Mouse (Mus musculus) intestine, embryonic 16.5 days (tissue): ENCODE results near the gene Flad1. TPM values are rescaled to one million over a fixed set of nuclear protein-coding genes. Genes with fewer than 3 reads are reported as not detected.
A peak's percentile ranks its signal among the peaks of the same experiment; 100 is the strongest.

Source experiments
- ATAC-seq: fragments of 200-750 bp; cut with Nextera tagmentation; 2 replicates; pipeline ENCODE4 v1.8.0; 2017; ENCODE audit warnings: moderate TSS enrichment, moderate library complexity
- H3K27ac ChIP-seq: fragments of 300-500 bp; sonication (generic); 2 replicates; pipeline ENCODE4 v1.5.1; 2014; ENCODE audit warnings: mild to moderate bottlenecking, low read length
- H3K27me3 ChIP-seq: fragments of 300-500 bp; sonication (generic); replicated peaks from 2 replicates; pipeline ENCODE4 v1.6.1; 2014; ENCODE audit warnings: low read length, control low read depth, mixed read lengths; ENCODE audit not compliant: control insufficient read depth, insufficient read depth
- H3K36me3 ChIP-seq: fragments of 300-500 bp; sonication (generic); 2 replicates; pipeline ENCODE4 v1.6.1; 2014; ENCODE audit warnings: low read length, control low read depth; ENCODE audit not compliant: control insufficient read depth, insufficient read depth
- H3K4me1 ChIP-seq: fragments of 300-500 bp; sonication (generic); 2 replicates; pipeline ENCODE4 v1.6.1; 2014; ENCODE audit warnings: low read length, control low read depth, mixed read lengths; ENCODE audit not compliant: control insufficient read depth, insufficient read depth
- H3K4me2 ChIP-seq: fragments of 300-500 bp; sonication (generic); 2 replicates; pipeline ENCODE4 v1.6.1; 2014; ENCODE audit warnings: low read depth, low read length, control low read depth
- H3K4me3 ChIP-seq: fragments of 300-500 bp; sonication (generic); 2 replicates; pipeline ENCODE4 v1.5.1; 2014; ENCODE audit warnings: mild to moderate bottlenecking, low read length
- H3K9ac ChIP-seq: fragments of 300-500 bp; sonication (generic); 2 replicates; pipeline ENCODE4 v1.6.1; 2014; ENCODE audit warnings: low read depth, low read length
- H3K9me3 ChIP-seq: fragments of 300-500 bp; sonication (generic); 2 replicates; pipeline ENCODE4 v1.6.1; 2016; ENCODE audit warnings: low read length, control low read depth; ENCODE audit not compliant: control insufficient read depth
- WGBS: fragments of 180-500 bp; shearing (Covaris S2); extraction: QIAGEN DNeasy Blood & Tissue Kit; methylation state at CpG from one replicate; pipeline ENCODE4 v1.1.7; 2014; 5-methylcytosine and 5-hydroxymethylcytosine counted together
- polyA plus RNA-seq: library from polyadenylated mRNA; unstranded; fragments of >200 nt; fragmentation: Nextera tagmentation; extraction: Ambion mirVana; gene quantifications from 2 replicates; pipeline ENCODE4 v1.2.1, GENCODE M21; 2015

Gene Flad1
- polyA plus RNA-seq, 1 experiment from 2014 or later: 44.5 TPM

DNA sequence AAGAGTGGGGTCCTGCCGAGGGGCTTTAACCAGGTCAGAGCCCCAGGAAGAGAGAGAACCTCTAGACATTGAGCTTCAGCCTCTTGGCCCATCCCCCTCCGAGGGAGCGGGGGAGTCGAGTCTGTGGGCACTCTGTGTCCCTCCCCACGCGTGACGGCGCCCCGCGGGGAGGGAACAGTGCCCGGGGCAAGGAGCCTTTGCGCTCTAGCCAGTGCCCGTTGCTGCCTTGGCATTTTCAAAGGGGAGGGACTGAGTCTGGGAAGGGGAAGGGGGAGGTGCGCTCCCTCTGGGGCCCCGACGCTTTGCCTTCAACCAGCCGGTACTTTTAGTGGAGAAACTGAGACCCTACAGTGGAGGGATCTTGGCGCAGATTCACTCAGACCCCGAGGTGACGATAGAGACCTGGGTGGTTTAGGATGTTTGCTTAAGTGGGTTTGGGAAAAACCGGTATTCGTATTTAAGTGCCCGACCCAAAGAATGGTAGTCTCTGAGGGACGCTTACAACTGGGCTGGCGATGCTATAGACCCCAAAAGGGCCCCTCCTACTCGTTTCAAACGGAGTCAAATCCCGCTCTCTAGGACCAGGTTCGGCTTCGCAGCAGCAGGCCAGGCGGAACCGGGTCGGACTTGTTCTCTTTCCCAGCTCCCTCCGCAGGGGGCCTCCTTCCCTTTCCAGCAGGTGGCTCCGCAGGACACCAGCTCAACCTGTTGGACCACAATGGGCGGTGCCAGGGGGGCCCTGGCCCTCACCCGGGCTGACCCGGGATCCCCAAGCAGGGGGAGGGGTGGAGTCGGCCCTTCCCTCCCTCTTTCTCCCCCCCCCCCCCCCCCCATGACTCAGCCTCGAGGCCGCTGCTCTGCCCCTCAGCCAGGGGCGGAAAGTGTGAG is 17.4 kb downstream of the Flad1 start, which contains the start of gene Zbtb7b:
Zbtb7b (minus strand) TSS at position 771 of the 888 bp plus-strand sequence.
- Histone ChIP-seq H3K9ac (peak within 1 kb of the TSS; percentile 85), H3K4me1 (peaks cover 40% of the 10 kb centered on the region), H3K4me3 (peak within 1 kb of the TSS; percentile 77), H3K27ac (peak within 1 kb of the TSS; percentile 97), H3K9me3 (no peaks in the 10 kb centered on the region), H3K27me3 (no peaks in the 10 kb centered on the region), H3K4me2 (peak within 1 kb of the TSS; percentile 99), H3K36me3 (no peaks in the 10 kb centered on the region)
- WGBS: under 1% methylated on average over 40 of the region's 42 CpGs
- ATAC-seq: peak; percentile 68

DNA sequence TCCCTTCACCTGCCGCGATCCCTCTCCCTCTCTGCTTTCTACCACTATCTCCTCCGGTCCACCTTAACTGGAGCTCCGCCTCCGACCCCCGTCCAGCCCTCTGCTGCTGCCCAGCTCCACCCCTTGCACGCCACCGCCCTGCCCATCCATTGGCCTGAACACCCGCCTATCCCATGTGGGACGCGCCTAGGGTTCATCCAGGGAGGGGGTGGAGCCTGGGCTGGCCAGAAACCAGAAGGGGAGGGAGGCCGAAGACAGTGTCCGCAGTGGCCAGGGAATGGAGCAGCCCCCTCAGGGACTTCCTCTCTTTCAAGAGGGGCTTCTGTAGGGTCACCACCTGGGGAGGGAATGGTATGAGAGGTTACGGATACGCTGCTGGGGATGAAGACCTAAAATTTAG is 18.1 kb downstream of the Flad1 start:
- H3K4me2 ChIP-seq: peak overlapping the region; percentile 99
- WGBS: 0% methylated on average over 15 of the region's 15 CpGs

DNA sequence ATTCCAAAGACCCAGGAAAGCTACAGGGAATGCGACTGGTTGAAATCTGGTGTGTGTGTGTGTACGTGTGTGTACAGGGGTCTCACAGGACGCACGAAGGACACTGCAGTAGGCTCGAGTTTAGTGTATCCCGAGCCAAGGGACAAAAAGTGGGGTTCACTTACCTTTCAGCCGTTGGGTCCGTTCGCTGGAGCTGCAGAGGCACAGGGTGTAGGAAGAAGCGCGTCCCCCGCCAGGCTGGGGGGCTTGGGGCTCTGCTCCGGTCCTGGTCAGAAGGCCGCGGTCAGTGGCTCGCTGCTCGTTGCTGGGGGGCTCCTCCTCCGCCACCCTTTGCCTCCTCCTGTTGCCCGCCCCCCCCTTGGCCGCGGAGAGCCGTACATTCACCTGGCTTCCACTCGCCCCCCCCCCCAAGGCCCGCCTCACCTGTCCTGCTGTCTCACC is 18.8 kb downstream of the Flad1 start:
- WGBS: under 1% methylated on average over 21 of the region's 24 CpGs
- H3K4me1 ChIP-seq: peaks cover 45% of the 10 kb centered on the region

More for the DNA sequence above, 18.1 kb downstream of the Flad1 start:
- Histone ChIP-seq H3K36me3 (no peaks in the 10 kb centered on the region), H3K27me3 (no peaks in the 10 kb centered on the region), H3K9me3 (no peaks in the 10 kb centered on the region), H3K4me3 (peak overlapping the region; percentile 77), H3K4me1 (peaks cover 45% of the 10 kb centered on the region), H3K9ac (peak overlapping the region; percentile 85), H3K27ac (peak overlapping the region; percentile 97)
- ATAC-seq: peak; percentile 87

DNA sequence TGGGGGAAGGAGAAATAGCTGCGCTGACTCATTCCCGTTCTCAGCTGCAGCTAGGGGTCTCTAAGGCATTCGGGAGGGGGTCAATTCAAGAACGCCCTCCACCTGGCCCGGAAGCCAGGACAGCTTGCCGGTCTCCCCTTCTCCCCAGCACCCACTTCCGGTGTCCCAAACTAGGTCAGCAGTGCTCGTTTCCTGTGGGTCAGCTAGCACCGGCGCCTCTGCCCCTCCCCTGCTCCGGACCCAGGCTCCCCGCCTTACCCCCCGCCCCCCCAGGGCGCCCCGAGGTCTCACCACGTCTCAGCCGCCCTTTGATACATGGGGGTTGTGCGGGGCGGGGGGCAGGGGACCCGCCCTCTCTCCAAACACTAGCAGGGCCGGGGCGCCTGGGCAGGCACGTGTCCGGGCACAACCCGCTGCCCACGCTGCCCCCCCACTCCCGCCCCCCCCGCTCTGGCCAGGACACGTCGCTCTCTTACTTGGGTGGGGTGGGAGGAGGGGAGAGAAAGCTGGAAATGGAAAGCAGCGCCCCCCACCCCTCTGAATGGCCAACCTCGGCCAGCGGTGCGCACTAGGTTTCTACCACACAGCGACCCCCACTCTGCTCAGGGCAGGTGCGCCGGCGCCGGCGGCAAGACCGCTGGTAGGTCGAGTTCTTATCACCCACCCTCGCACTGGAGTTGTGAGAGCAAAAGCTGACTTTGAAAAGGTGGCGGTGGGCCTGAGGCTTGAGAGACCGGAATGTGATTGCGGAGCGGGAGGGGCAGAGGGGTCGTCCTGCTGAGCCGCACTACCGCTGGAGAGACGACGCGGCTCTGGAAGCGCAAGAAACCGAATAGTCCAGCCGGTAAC is 19.8 kb downstream of the Flad1 start:
- Histone ChIP-seq H3K4me2 (peak overlapping the region; percentile 94), H3K9ac (peak overlapping the region; percentile 85), H3K36me3 (no peaks in the 10 kb centered on the region), H3K27ac (peak overlapping the region; percentile 99), H3K4me3 (peak overlapping the region; percentile 77), H3K4me1 (peaks cover 49% of the 10 kb centered on the region), H3K27me3 (no peaks in the 10 kb centered on the region), H3K9me3 (no peaks in the 10 kb centered on the region)
- WGBS: under 1% methylated on average over 56 of the region's 56 CpGs
- no peak for ATAC-seq

More for the DNA sequence above, 18.8 kb downstream of the Flad1 start:
- Histone ChIP-seq H3K4me3 (peak overlapping the region; percentile 77), H3K27me3 (no peaks in the 10 kb centered on the region), H3K27ac (peak overlapping the region; percentile 99), H3K9ac (peak overlapping the region; percentile 85), H3K4me2 (peak overlapping the region; percentile 94), H3K9me3 (no peaks in the 10 kb centered on the region), H3K36me3 (no peaks in the 10 kb centered on the region)
- ATAC-seq: no peak

DNA sequence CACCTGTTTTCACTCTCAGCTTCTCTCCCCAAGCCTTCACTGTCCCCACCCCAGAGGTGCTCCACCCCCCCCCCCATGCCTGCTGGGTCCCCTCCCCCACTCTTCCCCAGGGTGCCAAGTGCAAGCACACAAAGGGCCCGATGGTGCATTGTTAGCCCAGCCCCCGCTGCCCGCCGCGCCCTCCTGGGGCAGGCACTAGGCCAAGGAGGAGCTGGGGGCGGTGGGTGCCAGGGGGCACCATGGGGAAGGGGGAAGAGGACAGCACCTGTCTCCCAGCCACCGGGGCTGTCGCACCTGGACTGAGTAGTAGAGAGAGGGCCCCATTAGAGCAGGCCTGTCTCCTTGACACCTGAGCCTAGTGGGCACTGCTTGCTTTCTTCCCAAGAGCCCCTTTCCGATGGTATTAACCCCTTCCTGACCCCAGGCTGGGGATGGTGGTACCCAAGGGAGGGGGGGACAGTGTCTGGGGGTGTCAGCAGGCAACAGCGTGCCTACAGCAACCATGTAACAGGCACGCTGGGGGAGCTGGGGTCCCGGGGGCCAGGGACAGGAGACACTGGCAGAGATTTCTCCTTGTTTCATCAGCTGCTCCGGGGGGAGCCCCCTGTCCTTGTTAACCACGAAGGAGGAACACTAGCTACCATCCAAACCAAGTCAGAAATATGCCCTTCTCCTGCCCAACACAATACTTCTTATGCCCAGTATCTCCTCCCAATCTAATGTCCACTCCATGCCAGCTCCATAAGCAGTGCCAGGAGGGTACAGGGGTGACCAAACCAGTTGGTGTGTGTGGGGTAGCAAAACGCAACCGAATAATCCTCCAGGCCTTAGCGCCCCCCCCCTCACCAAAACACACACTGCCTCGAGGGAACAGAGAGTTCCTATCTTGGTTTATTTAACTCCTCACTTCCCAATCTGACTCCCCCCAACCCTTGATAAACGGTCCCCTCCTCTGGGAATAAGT is 20.7 kb downstream of the Flad1 start:
- no peak for ATAC-seq
- H3K4me1 ChIP-seq: peaks cover 52% of the 10 kb centered on the region
- peak overlapping the region; percentile 94 for H3K4me2 ChIP-seq
- H3K36me3 ChIP-seq: no peaks in the 10 kb centered on the region
- no peaks in the 10 kb centered on the region for H3K27me3 ChIP-seq
- H3K27ac ChIP-seq: peak overlapping the region; percentile 99
- 12% methylated on average over 19 of the region's 19 CpGs for WGBS
- no peaks in the 10 kb centered on the region for H3K9me3 ChIP-seq
- H3K9ac ChIP-seq: peak overlapping the region; percentile 85
- peak overlapping the region; percentile 77 for H3K4me3 ChIP-seq

DNA sequence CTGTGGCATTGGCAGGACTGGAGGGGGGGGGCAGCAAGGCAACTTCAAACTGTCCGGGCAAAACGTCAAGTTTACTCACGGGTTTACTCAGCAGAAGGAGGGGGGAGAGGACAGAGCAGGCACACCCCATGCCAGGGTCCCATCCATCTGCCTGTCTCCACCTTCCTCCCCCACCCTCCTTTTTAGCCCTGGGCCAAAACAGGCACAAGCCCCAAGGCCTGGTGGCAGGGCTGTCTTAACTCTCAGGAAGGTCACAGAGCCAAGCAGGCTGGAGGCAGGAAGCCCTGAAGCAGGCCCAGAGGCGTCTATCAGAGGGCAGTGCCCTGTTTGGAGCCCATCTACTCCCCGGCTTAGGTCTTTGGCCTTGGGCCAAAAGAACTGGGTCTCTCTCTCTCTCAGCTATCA is 21.6 kb downstream of the Flad1 start:
- Histone ChIP-seq H3K4me3 (peak overlapping the region; percentile 77), H3K4me2 (peak overlapping the region; percentile 94), H3K27ac (peak overlapping the region; percentile 99), H3K9ac (peak overlapping the region; percentile 85), H3K27me3 (no peaks in the 10 kb centered on the region), H3K4me1 (peaks cover 50% of the 10 kb centered on the region), H3K36me3 (no peaks in the 10 kb centered on the region), H3K9me3 (no peaks in the 10 kb centered on the region)
- ATAC-seq: no peak
- WGBS: 30% methylated on average over 5 of the region's 5 CpGs

DNA sequence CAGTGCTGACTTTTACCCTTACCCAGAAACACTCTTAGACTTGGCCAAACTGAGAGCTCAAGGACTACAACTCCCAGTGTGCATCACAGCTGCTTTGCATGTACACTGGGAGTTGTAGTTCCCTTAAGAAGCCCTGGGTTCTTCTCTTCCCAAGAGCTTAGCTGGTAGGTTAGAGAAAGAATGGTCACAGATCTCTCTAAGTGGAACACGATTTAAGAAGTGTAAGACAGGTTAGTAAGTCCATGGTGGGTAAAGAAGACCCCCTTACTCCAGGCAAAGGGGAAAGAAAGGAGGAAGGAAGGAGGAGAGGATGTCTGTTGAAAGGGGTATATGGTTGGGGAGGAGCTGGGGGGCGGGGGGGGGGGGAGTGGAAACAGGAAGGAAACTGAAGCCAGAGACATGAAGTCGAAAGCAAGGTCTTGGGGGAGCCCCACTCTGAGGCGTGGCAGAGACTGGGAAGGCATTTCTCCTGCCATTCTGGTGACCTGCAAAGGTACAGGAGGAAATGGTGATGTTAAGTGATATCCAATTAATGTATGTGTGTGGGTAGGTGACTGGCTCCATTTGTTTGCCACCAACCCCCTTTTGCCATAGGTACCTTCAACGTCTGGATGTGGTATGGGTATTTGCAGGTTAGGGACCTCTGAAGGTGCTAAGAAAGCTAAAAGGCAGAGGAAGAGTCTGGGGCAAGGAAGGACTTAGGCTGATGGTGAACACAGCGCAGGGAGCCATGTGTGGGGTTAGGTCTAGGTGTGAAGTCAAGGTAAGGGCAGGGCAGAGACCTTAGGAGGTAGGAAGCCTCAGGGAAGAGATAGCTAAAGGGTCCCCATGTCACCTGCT is 22.5 kb downstream of the Flad1 start:
- Histone ChIP-seq H3K27ac (peak overlapping the region; percentile 99), H3K9ac (peak overlapping the region; percentile 85; the same call in 1 of the 2 replicates), H3K36me3 (0 out of 2 replicates have a peak, but pooled peaks cover 1% of the 10 kb centered on the region), H3K27me3 (no peaks in the 10 kb centered on the region), H3K4me2 (peak overlapping the region; percentile 40), H3K4me3 (peak overlapping the region; percentile 77; the same call in 1 of the 2 replicates), H3K9me3 (no peaks in the 10 kb centered on the region), H3K4me1 (peaks cover 58% of the 10 kb centered on the region)
- peak; percentile 41 for ATAC-seq
- WGBS: 41% methylated on average over 6 of the region's 6 CpGs
